Mouse (Mus musculus) intestine, embryonic 16.5 days (tissue): ENCODE data around the gene Lrrn4cl. TPM values are rescaled to one million over a fixed set of nuclear protein-coding genes. Genes with fewer than 3 reads are reported as not detected.
"Not testable (repeated sequence)": the region's sequence is repeated elsewhere in the genome, so short reads cannot be mapped to it uniquely, and the experiment has no call there.

Source experiments
- ATAC-seq: fragments of 200-750 bp; cut with Nextera tagmentation; 2 replicates; pipeline ENCODE4 v1.8.0; 2017; ENCODE audit warnings: moderate TSS enrichment, moderate library complexity
- H3K27ac ChIP-seq: fragments of 300-500 bp; sonication (generic); 2 replicates; pipeline ENCODE4 v1.5.1; 2014; ENCODE audit warnings: mild to moderate bottlenecking, low read length
- H3K27me3 ChIP-seq: fragments of 300-500 bp; sonication (generic); replicated peaks from 2 replicates; pipeline ENCODE4 v1.6.1; 2014; ENCODE audit warnings: low read length, control low read depth, mixed read lengths; ENCODE audit not compliant: control insufficient read depth, insufficient read depth
- H3K36me3 ChIP-seq: fragments of 300-500 bp; sonication (generic); 2 replicates; pipeline ENCODE4 v1.6.1; 2014; ENCODE audit warnings: low read length, control low read depth; ENCODE audit not compliant: control insufficient read depth, insufficient read depth
- H3K4me1 ChIP-seq: fragments of 300-500 bp; sonication (generic); 2 replicates; pipeline ENCODE4 v1.6.1; 2014; ENCODE audit warnings: low read length, control low read depth, mixed read lengths; ENCODE audit not compliant: control insufficient read depth, insufficient read depth
- H3K4me2 ChIP-seq: fragments of 300-500 bp; sonication (generic); 2 replicates; pipeline ENCODE4 v1.6.1; 2014; ENCODE audit warnings: low read depth, low read length, control low read depth
- H3K4me3 ChIP-seq: fragments of 300-500 bp; sonication (generic); 2 replicates; pipeline ENCODE4 v1.5.1; 2014; ENCODE audit warnings: mild to moderate bottlenecking, low read length
- H3K9ac ChIP-seq: fragments of 300-500 bp; sonication (generic); 2 replicates; pipeline ENCODE4 v1.6.1; 2014; ENCODE audit warnings: low read depth, low read length
- H3K9me3 ChIP-seq: fragments of 300-500 bp; sonication (generic); 2 replicates; pipeline ENCODE4 v1.6.1; 2016; ENCODE audit warnings: low read length, control low read depth; ENCODE audit not compliant: control insufficient read depth
- WGBS: fragments of 180-500 bp; shearing (Covaris S2); extraction: QIAGEN DNeasy Blood & Tissue Kit; methylation state at CpG from one replicate; pipeline ENCODE4 v1.1.7; 2014; 5-methylcytosine and 5-hydroxymethylcytosine counted together
- polyA plus RNA-seq: library from polyadenylated mRNA; unstranded; fragments of >200 nt; fragmentation: Nextera tagmentation; extraction: Ambion mirVana; gene quantifications from 2 replicates; pipeline ENCODE4 v1.2.1, GENCODE M21; 2015

Lrrn4cl gene
- polyA plus RNA-seq, 1 experiment from 2014 or later = 1.7 TPM

GRCm38 (mm10) chr19:8848356-8848755 is 2.2 kb upstream of the Lrrn4cl start:
- Histone ChIP-seq H3K36me3 (peaks cover 6% of the 10 kb centered on the region), H3K9ac (no peak overlapping the region), H3K9me3 (no peaks in the 10 kb centered on the region), H3K4me2 (no peak overlapping the region), H3K27ac (no peak overlapping the region), H3K4me1 (peaks cover 3% of the 10 kb centered on the region; the same call in 1 of the 2 replicates), H3K4me3 (no peak overlapping the region), H3K27me3 (no peaks in the 10 kb centered on the region)
- no peak for ATAC-seq
- 58% methylated on average over 5 of the region's 5 CpGs for WGBS

- Histone ChIP-seq H3K4me2 (no peak overlapping the region), H3K4me1 (peaks cover 3% of the 10 kb centered on the region; the same call in 1 of the 2 replicates), H3K27me3 (no peaks in the 10 kb centered on the region), H3K9me3 (no peaks in the 10 kb centered on the region), H3K27ac (no peak overlapping the region), H3K9ac (no peak overlapping the region), H3K36me3 (peaks cover 3% of the 10 kb centered on the region; the same call in 1 of the 2 replicates), H3K4me3 (no peak overlapping the region)
- ATAC-seq = no peak
- WGBS = 44% methylated on average over 7 of the region's 7 CpGs
Observed at GRCm38 (mm10) chr19:8851639-8852038, 1.1 kb downstream of the Lrrn4cl start.

GRCm38 (mm10) chr19:8852236-8852928 is 1.8 kb downstream of the Lrrn4cl start:
- Histone ChIP-seq H3K4me1 (peaks cover 3% of the 10 kb centered on the region; the same call in 1 of the 2 replicates), H3K4me3 (no peak overlapping the region), H3K27ac (no peak overlapping the region), H3K9me3 (no peaks in the 10 kb centered on the region), H3K9ac (no peak overlapping the region), H3K36me3 (peaks cover 3% of the 10 kb centered on the region; the same call in 1 of the 2 replicates), H3K27me3 (no peaks in the 10 kb centered on the region), H3K4me2 (no peak overlapping the region)
- WGBS = 51% methylated on average over 10 of the region's 10 CpGs
- no peak for ATAC-seq

GRCm38 (mm10) chr19:8853117-8853516 is 2.5 kb downstream of the Lrrn4cl start:
- Histone ChIP-seq H3K36me3 (peaks cover 3% of the 10 kb centered on the region; the same call in 1 of the 2 replicates), H3K4me1 (peaks cover 3% of the 10 kb centered on the region; the same call in 1 of the 2 replicates), H3K27ac (no peak overlapping the region), H3K9me3 (no peaks in the 10 kb centered on the region), H3K4me3 (no peak overlapping the region), H3K27me3 (no peaks in the 10 kb centered on the region), H3K4me2 (no peak overlapping the region), H3K9ac (no peak overlapping the region)
- no peak for ATAC-seq
- 88% methylated on average over 3 of the region's 3 CpGs for WGBS

DNA sequence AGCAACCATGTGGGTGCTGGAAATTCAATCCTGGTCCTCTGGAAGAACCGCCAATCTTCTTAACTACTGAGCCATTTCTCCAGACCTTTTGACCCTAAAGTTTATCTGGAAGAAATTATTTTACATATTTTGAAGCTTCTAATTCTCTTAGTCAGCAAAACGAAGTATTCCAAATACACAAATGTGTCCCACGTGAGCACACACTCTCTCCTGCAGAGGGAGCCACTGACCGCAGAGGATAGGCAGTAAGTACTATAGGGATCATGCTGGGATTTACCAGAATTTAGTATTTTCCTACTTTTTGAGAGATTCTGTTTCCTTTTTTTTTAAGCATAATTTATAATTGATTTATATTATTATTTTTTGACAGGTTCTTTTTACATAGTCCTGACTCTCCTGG is 7.1 kb downstream of the Lrrn4cl start:
- Histone ChIP-seq H3K4me2 (no peak overlapping the region), H3K27me3 (no peaks in the 10 kb centered on the region), H3K4me1 (no peaks in the 10 kb centered on the region), H3K4me3 (no peak overlapping the region), H3K27ac (no peak overlapping the region), H3K9ac (no peak overlapping the region), H3K9me3 (no peaks in the 10 kb centered on the region), H3K36me3 (no peaks in the 10 kb centered on the region)
- no peak for ATAC-seq
- WGBS = 40% methylated on average over 4 of the region's 4 CpGs

- Histone ChIP-seq H3K9ac (no peak overlapping the region), H3K9me3 (no peaks in the 10 kb centered on the region), H3K27me3 (no peaks in the 10 kb centered on the region), H3K36me3 (no peaks in the 10 kb centered on the region), H3K27ac (no peak overlapping the region), H3K4me1 (no peaks in the 10 kb centered on the region), H3K4me3 (no peak overlapping the region), H3K4me2 (no peak overlapping the region)
- ATAC-seq = no peak
- WGBS = 19% methylated on average over 1 of the region's 1 CpGs
Observed at GRCm38 (mm10) chr19:8859018-8859417, 8.4 kb downstream of the Lrrn4cl start.

GRCm38 (mm10) chr19:8864265-8864664 is 13.7 kb downstream of the Lrrn4cl start:
- no peak overlapping the region for H3K4me3 ChIP-seq
- no peak for ATAC-seq
- WGBS = 89% methylated on average over 6 of the region's 6 CpGs
- H3K27me3 ChIP-seq = no peaks in the 10 kb centered on the region
- H3K9me3 ChIP-seq = no peaks in the 10 kb centered on the region
- no peak overlapping the region for H3K27ac ChIP-seq
- no peaks in the 10 kb centered on the region for H3K36me3 ChIP-seq
- H3K4me2 ChIP-seq = no peak overlapping the region
- H3K9ac ChIP-seq = no peak overlapping the region
- no peaks in the 10 kb centered on the region for H3K4me1 ChIP-seq

DNA sequence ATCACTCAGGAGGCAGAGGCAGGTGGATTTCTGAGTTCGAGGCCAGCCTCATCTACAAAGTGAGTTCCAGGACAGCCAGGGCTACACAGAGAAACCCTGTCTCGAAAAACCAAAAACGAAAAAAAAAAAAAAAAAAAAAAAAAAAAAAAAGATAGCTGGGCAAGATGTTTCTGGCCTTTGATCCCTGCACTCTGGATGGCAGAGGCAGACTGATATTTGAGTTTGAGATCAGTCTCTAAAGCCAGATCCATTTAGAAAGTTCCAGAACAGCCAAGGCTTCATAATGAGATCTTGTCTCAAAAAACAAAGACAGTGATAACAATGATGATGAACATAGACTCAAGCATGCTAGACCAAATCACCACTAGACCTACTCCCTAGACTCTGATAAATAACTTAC is 19.8 kb downstream of the Lrrn4cl start:
- Histone ChIP-seq H3K4me1 (peaks cover 10% of the 10 kb centered on the region), H3K4me2 (peak overlapping the region; percentile 59; the same call in 1 of the 2 replicates)
- H3K9ac ChIP-seq, H3K27ac ChIP-seq, H3K27me3 ChIP-seq, ATAC-seq, H3K9me3 ChIP-seq, H3K36me3 ChIP-seq, H3K4me3 ChIP-seq: not testable (repeated sequence)
- 70% methylated on average over 3 of the region's 3 CpGs for WGBS

DNA sequence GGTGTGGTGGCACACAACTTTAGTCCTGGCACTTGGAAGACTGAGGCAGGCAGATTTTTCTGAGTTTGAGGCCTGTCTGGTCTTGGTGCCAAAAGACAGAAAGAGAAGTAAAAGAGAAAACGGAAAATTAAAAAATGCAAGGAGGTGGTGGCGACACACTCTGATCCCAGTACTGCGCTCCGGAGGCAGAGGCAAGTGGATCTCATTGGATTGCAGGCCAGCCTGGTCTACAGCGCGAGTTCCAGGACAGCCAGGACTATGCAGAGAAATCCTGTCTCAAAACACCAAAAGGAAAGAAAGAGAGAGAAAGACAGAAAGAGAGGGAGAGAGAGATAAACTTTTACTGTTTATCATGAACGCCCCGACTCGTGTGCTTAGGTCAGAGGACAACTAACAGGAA is 20.3 kb downstream of the Lrrn4cl start:
- H3K36me3 ChIP-seq = peaks cover 7% of the 10 kb centered on the region
- H3K4me1 ChIP-seq = peaks cover 10% of the 10 kb centered on the region
- peak overlapping the region; percentile 98 for H3K4me3 ChIP-seq
- H3K9ac ChIP-seq = peak overlapping the region; percentile 98
- peak overlapping the region; percentile 59 for H3K4me2 ChIP-seq
- H3K9me3 ChIP-seq = no peaks in the 10 kb centered on the region
- peak; percentile 42 for ATAC-seq
- H3K27ac ChIP-seq = peak overlapping the region; percentile 75
- no peaks in the 10 kb centered on the region for H3K27me3 ChIP-seq
- WGBS = 40% methylated on average over 9 of the region's 9 CpGs
